Mouse (Mus musculus): ENCODE data around the gene Gm20809. TPM values are rescaled to one million over a fixed set of nuclear protein-coding genes. Genes with fewer than 3 reads are reported as not detected.
"Not testable (repeated sequence)": the region's sequence is repeated elsewhere in the genome, so short reads cannot be mapped to it uniquely, and the experiment has no call there.

The Gm20809 gene
- not detected for total RNA-seq (2021)
- polyA plus RNA-seq (2012; rRNA removed): not detected in 2 replicates
- long read RNA-seq: 0 reads

GRCm38 (mm10) chrY:24454757-24455156 lies at the start of gene Gm20809:
Gene Gm20809 (plus strand): TSS chrY:24455057.
- not testable (repeated sequence) for DNase-seq

Measured in adrenal gland, adult 2 months (tissue).